Mouse (Mus musculus) intestine, postnatal 0 days (tissue): ENCODE measurements around the gene Slc6a17. TPM values are rescaled to one million over a fixed set of nuclear protein-coding genes. Genes with fewer than 3 reads are reported as not detected.

Experiments used
- ATAC-seq: fragments of 200-750 bp; cut with Nextera tagmentation; 2 replicates; pipeline ENCODE4 v1.8.0; 2017; ENCODE audit warnings: mild to moderate bottlenecking, moderate TSS enrichment, moderate library complexity
- H3K27ac ChIP-seq: fragments of 300-500 bp; sonication (generic); 2 replicates; pipeline ENCODE4 v1.5.1; 2014; ENCODE audit warnings: mild to moderate bottlenecking, low read depth, low read length, moderate library complexity
- H3K27me3 ChIP-seq: fragments of 300-500 bp; sonication (generic); replicated peaks from 2 replicates; pipeline ENCODE4 v1.6.1; 2014; ENCODE audit warnings: low read length, mixed read lengths; ENCODE audit not compliant: control insufficient read depth, insufficient read depth
- H3K36me3 ChIP-seq: fragments of 300-500 bp; sonication (generic); 2 replicates; pipeline ENCODE4 v1.6.1; 2014; ENCODE audit warnings: mild to moderate bottlenecking, moderate library complexity; ENCODE audit not compliant: control insufficient read depth, insufficient read depth
- H3K4me1 ChIP-seq: fragments of 300-500 bp; sonication (generic); replicated peaks from 2 replicates; pipeline ENCODE4 v1.6.1; 2014; ENCODE audit warnings: antibody characterized with exemption, low read length, mixed read lengths; ENCODE audit not compliant: control insufficient read depth, insufficient read depth
- H3K4me2 ChIP-seq: fragments of 300-500 bp; sonication (generic); replicated peaks from 2 replicates; pipeline ENCODE4 v1.6.1; 2014; ENCODE audit warnings: low read depth, mild to moderate bottlenecking, moderate library complexity
- H3K4me3 ChIP-seq: fragments of 300-500 bp; sonication (generic); 2 replicates; pipeline ENCODE4 v1.5.1; 2014; ENCODE audit warnings: low read depth, low read length
- H3K9ac ChIP-seq: fragments of 300-500 bp; sonication (generic); 2 replicates; pipeline ENCODE4 v1.6.1; 2014; ENCODE audit warnings: mild to moderate bottlenecking, low read depth, low read length
- H3K9me3 ChIP-seq: fragments of 300-500 bp; sonication (generic); 2 replicates; pipeline ENCODE4 v1.6.1; 2016; ENCODE audit warnings: mixed run types; ENCODE audit not compliant: control insufficient read depth
- CTCF ChIP-seq: sonication (generic); IDR thresholded peaks from 2 replicates; pipeline ENCODE4 v1.5.1; 2016; ENCODE audit warnings: low read depth, mild to moderate bottlenecking, control low read depth, antibody characterized with exemption, moderate library complexity
- WGBS: fragments of 180-500 bp; shearing (Covaris S2); extraction: QIAGEN DNeasy Blood & Tissue Kit; methylation state at CpG from one replicate; pipeline ENCODE4 v1.1.7; 2014; 5-methylcytosine and 5-hydroxymethylcytosine counted together
- polyA plus RNA-seq: library from polyadenylated mRNA; unstranded; fragments of >200 nt; fragmentation: Nextera tagmentation; extraction: Ambion mirVana; gene quantifications from 2 replicates; pipeline ENCODE4 v1.2.1, GENCODE M21; 2015

The Slc6a17 gene
- polyA plus RNA-seq, 1 experiment from 2014 or later: 1.7 TPM

GRCm38 (mm10) chr3:107459773-107460431 lies 57.9 kb downstream of the Slc6a17 start:
- no peak for TF ChIP-seq CTCF
- Histone ChIP-seq H3K4me1 (no peaks in the 10 kb centered on the region), H3K27ac (no peak overlapping the region), H3K9me3 (no peaks in the 10 kb centered on the region), H3K9ac (no peak overlapping the region), H3K4me3 (peak overlapping the region; percentile 38), H3K36me3 (no peaks in the 10 kb centered on the region), H3K27me3 (peaks cover 74% of the 10 kb centered on the region), H3K4me2 (peak overlapping the region; percentile 64)
- WGBS: under 1% methylated on average over 48 of the region's 69 CpGs
- ATAC-seq: peak; percentile 46; the same call in 1 of the 2 replicates

- Histone ChIP-seq H3K4me3 (peak within 1 kb of the TSS; percentile 38), H3K4me1 (no peaks in the 10 kb centered on the region), H3K9ac (no peak within 1 kb of the TSS), H3K9me3 (no peaks in the 10 kb centered on the region), H3K27me3 (peaks cover 74% of the 10 kb centered on the region), H3K36me3 (no peaks in the 10 kb centered on the region), H3K27ac (no peak within 1 kb of the TSS), H3K4me2 (peak within 1 kb of the TSS; percentile 64)
- TF ChIP-seq CTCF: no peak
- ATAC-seq: no peak
- under 1% methylated on average over 65 of the region's 68 CpGs for WGBS
Observed at GRCm38 (mm10) chr3:107459196-107459772, 58.5 kb downstream of the Slc6a17 start, which contains the start of gene Kcnc4. Gene Kcnc4, minus strand, starts transcription at chr3:107459552.

GRCm38 (mm10) chr3:107458528-107459195 lies 59.2 kb downstream of the Slc6a17 start:
- under 1% methylated on average over 48 of the region's 51 CpGs for WGBS
- H3K4me1 ChIP-seq: no peaks in the 10 kb centered on the region
- peak overlapping the region; percentile 64 for H3K4me2 ChIP-seq
- ATAC-seq: no peak
- H3K9ac ChIP-seq: no peak overlapping the region
- peaks cover 74% of the 10 kb centered on the region for H3K27me3 ChIP-seq
- no peak for TF ChIP-seq CTCF
- H3K4me3 ChIP-seq: peak overlapping the region; percentile 38
- H3K27ac ChIP-seq: no peak overlapping the region
- no peaks in the 10 kb centered on the region for H3K9me3 ChIP-seq
- no peaks in the 10 kb centered on the region for H3K36me3 ChIP-seq

DNA sequence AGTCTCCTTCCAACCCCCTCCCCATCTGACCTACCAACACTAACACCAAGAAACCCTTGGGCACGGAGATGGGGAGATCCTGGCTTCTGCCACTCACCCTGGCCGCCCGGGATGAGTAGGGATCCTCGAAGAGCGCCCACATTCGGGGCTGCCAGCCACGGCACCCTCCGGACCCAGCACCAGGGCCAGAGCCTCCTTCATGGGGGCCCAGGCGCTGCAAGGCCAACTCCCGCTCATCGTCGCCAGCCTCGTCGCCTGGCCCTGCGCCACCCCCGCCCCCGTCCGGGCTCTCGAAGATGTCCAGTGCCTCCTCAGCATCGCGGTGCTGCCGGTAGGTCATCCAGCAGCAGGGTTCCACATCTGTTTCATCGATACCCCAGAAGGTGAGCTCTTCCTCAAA lies 59.7 kb downstream of the Slc6a17 start:
- H3K9me3 ChIP-seq: no peaks in the 10 kb centered on the region
- 2% methylated on average over 23 of the region's 23 CpGs for WGBS
- peak overlapping the region; percentile 38 for H3K4me3 ChIP-seq
- H3K36me3 ChIP-seq: no peaks in the 10 kb centered on the region
- ATAC-seq: no peak
- H3K4me1 ChIP-seq: no peaks in the 10 kb centered on the region
- TF ChIP-seq CTCF: no peak
- no peak overlapping the region for H3K9ac ChIP-seq
- H3K27me3 ChIP-seq: peaks cover 77% of the 10 kb centered on the region
- no peak overlapping the region for H3K27ac ChIP-seq
- H3K4me2 ChIP-seq: peak overlapping the region; percentile 64

- no peak overlapping the region for H3K4me2 ChIP-seq
- H3K9ac ChIP-seq: no peak overlapping the region
- 75% methylated on average over 4 of the region's 4 CpGs for WGBS
- no peaks in the 10 kb centered on the region for H3K36me3 ChIP-seq
- H3K9me3 ChIP-seq: no peaks in the 10 kb centered on the region
- H3K27me3 ChIP-seq: peaks cover 40% of the 10 kb centered on the region
- no peak overlapping the region for H3K4me3 ChIP-seq
- ATAC-seq: no peak
- H3K27ac ChIP-seq: no peak overlapping the region
- no peaks in the 10 kb centered on the region for H3K4me1 ChIP-seq
- TF ChIP-seq CTCF: no peak
Observed at GRCm38 (mm10) chr3:107454280-107454679, 63.5 kb downstream of the Slc6a17 start.

- Histone ChIP-seq H3K4me2 (no peak overlapping the region), H3K9ac (no peak overlapping the region), H3K4me1 (no peaks in the 10 kb centered on the region), H3K27me3 (no peaks in the 10 kb centered on the region), H3K9me3 (no peaks in the 10 kb centered on the region), H3K4me3 (no peak overlapping the region), H3K36me3 (no peaks in the 10 kb centered on the region), H3K27ac (no peak overlapping the region)
- ATAC-seq: no peak
- TF ChIP-seq CTCF: no peak
- WGBS: 38% methylated on average over 3 of the region's 3 CpGs
Observed at GRCm38 (mm10) chr3:107446822-107447221, 71.0 kb downstream of the Slc6a17 start.
